Mouse (Mus musculus) kidney, adult 11 months (tissue): ENCODE measurements around the gene Arhgap36.

Experiments
- DNase-seq: peaks from one replicate; pipeline ENCODE4 v3.0.0; 2022

The Arhgap36 gene

GRCm38 (mm10) chrX:49463442-49463970 lies at the start of gene Arhgap36:
Arhgap36 (plus strand) TSS chrX:49463945.
- DNase-seq, result no peak

GRCm38 (mm10) chrX:49457781-49458180 lies 6.0 kb upstream of the Arhgap36 start:
- no peak for DNase-seq

DNA sequence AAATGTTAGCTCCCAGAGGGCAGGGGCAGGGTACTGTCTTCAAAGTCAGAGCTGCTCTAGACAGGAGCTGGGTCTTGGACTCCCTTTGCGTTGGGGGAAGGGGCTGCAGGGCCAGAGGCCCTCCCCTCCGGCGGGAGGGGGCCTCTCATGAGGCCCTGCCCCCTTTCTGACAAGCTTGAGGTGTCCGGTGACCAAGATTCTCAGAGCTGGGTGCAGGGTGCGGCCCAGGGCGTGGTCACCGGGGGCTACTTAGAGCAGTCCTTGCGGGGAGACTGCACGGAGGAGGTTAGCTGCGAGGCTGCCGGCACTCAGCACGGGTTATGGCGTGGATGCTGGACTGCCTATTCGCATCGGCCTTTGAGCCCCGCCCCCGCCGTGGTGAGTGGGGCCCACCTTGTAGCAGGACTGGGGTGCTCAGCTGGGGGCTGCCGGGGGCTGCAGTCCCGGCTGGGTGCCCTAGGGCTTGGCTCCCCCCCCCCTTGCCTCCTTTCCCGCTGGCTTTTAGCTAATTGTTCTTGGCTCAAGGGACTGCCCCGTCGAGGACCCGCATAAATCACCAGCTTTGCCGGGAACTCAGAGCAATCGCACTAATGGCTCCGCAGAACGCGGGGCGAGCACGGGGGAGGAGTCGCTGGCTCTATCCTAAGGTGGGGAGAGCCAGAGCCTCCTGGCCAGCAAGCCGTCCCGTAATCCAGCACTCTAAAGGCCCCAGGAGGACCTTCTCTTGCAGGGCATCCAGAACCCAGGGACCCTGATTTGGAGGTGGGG lies 6.7 kb downstream of the Arhgap36 start:
- no peak for DNase-seq

GRCm38 (mm10) chrX:49479968-49480809 lies 16.4 kb downstream of the Arhgap36 start:
- DNase-seq, result no peak

- no peak for DNase-seq
These were observed 17.1 kb downstream of the Arhgap36 start for GRCm38 (mm10) chrX:49480846-49481245.

DNA sequence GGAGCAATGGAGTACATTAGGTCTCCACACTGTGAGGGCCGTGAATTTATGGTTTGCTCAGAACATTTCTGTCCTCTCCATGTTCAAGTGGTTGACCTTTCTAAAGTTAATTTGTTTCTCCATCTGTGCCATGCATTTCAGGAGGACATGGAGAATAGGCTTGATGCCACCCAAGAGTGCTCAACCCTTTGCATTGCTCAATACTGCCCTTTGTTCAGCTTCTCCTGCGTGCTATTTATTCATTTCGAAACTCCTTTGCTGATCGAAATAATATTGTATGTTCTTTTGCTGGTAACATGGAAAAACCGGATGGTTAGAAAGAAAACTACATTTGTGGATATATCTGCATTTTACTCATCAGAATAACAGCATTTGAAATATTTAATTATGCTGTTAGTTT lies 25.4 kb downstream of the Arhgap36 start:
- DNase-seq, result no peak

DNA sequence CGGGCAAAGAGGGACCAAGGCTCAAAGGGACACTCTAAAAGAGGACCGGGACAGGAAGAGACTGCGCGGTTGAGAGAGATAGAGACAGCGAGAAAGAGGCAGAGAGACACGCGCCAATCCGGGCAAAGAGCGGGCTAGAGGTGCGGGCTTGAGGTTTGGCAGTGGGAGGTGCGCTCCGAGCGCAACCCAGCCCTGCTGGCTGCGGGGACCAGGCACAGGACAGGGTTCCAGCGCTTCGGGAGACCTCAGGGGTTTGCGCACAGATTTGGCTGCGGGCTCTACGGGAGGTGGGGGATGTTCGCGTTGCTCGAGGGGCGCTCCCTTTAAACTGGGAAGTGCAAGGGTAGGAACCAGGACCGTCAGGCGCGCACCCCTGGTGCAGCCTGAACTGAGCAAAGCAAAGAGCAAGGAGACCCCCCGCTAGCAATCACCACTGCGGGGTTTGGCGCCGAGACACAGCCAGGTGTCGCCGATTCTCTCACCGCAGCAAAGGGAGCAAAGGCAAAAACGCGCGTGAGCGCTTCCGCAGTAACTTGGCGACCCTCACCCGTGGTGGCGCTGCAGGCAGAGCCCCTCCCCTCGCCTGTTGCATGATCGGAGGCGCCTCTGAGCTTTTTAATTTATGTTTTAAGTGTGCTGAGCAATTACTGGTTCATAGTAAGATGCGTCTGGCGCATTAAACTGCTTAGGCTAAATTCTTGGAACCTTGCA lies 30.1 kb downstream of the Arhgap36 start:
- DNase-seq, result no peak
